Mouse (Mus musculus) heart, embryonic 16.5 days (tissue): ENCODE data around the gene Cux1. TPM values are rescaled to one million over a fixed set of nuclear protein-coding genes. Genes with fewer than 3 reads are reported as not detected.
"Not testable (repeated sequence)": the region's sequence is repeated elsewhere in the genome, so short reads cannot be mapped to it uniquely, and the experiment has no call there.

Experiments used
- ATAC-seq: fragments of 200-750 bp; cut with Nextera tagmentation; replicated peaks from 2 replicates; pipeline ENCODE4 v1.8.0; 2017; ENCODE audit warnings: moderate number of reproducible peaks; ENCODE audit not compliant: insufficient read depth, low FRiP score; ENCODE audit errors: extremely low read depth
- H3K27ac ChIP-seq: fragments of 300-500 bp; sonication (generic); 2 replicates; pipeline ENCODE4 v1.5.1; 2014; ENCODE audit warnings: mild to moderate bottlenecking, low read length, control low read depth, moderate library complexity
- H3K27me3 ChIP-seq: fragments of 300-500 bp; sonication (generic); 2 replicates; pipeline ENCODE4 v1.6.1; 2014; ENCODE audit warnings: low read length, mixed read lengths; ENCODE audit not compliant: control insufficient read depth, insufficient read depth
- H3K36me3 ChIP-seq: fragments of 300-500 bp; sonication (generic); 2 replicates; pipeline ENCODE4 v1.6.1; 2014; ENCODE audit not compliant: control insufficient read depth, insufficient read depth
- H3K4me1 ChIP-seq: fragments of 300-500 bp; sonication (generic); 2 replicates; pipeline ENCODE4 v1.6.1; 2014; ENCODE audit warnings: low read length, mixed read lengths; ENCODE audit not compliant: control insufficient read depth, insufficient read depth
- H3K4me2 ChIP-seq: fragments of 300-500 bp; sonication (generic); 2 replicates; pipeline ENCODE4 v1.6.1; 2014; ENCODE audit warnings: low read depth, mild to moderate bottlenecking, control low read depth, low read length
- H3K4me3 ChIP-seq: fragments of 300-500 bp; sonication (generic); 2 replicates; pipeline ENCODE4 v1.5.1; 2014; ENCODE audit warnings: mild to moderate bottlenecking, control low read depth, low read length
- H3K9ac ChIP-seq: fragments of 300-500 bp; sonication (generic); 2 replicates; pipeline ENCODE4 v1.6.1; 2014; ENCODE audit warnings: low read length, control low read depth
- H3K9me3 ChIP-seq: fragments of 300-500 bp; sonication (generic); replicated peaks from 2 replicates; pipeline ENCODE4 v1.6.1; 2016; ENCODE audit warnings: low read length; ENCODE audit not compliant: control insufficient read depth
- WGBS: fragments of 180-500 bp; shearing (Covaris S2); extraction: QIAGEN DNeasy Blood & Tissue Kit; methylation state at CpG from one replicate; pipeline ENCODE4 v1.1.7; 2014; 5-methylcytosine and 5-hydroxymethylcytosine counted together
- polyA plus RNA-seq: library from polyadenylated mRNA; unstranded; fragments of >200 nt; fragmentation: Nextera tagmentation; extraction: Ambion mirVana; gene quantifications from 2 replicates; pipeline ENCODE4 v1.2.1, GENCODE M21; 2015

Cux1 gene
- polyA plus RNA-seq, 1 experiment from 2014 or later, result 89.0 TPM

DNA sequence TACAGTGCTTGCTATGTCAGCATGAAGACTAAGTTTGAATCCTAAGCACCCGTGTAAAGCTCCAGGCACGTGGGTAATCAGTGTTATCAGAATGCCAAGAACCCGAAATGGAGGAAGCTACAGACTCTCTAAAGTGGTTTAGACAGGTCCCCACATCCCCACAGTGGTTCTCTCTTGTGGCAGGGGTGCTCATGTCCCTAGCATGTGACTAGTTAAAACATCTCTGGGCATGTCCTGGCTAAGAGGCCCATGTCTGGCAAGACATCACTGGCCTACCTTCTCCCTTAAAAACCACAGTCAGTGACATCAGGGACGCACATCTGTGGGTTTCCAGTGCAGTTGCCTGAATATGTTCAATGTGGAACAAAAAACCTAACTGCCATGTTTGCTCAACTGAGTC, 87.5 kb downstream of the Cux1 start:
- WGBS, result 40% methylated on average over 4 of the region's 4 CpGs
- 0 out of 2 replicates have a peak overlapping the region, but pooled peaks have one; percentile 39 for H3K9ac ChIP-seq
- H3K4me3 ChIP-seq, result no peak overlapping the region
- peak overlapping the region; percentile 76 for H3K27ac ChIP-seq
- H3K4me2 ChIP-seq, result no peak overlapping the region
- H3K36me3 ChIP-seq, result 0 out of 2 replicates have a peak, but pooled peaks cover 4% of the 10 kb centered on the region
- no peak for ATAC-seq
- H3K9me3 ChIP-seq, result no peaks in the 10 kb centered on the region
- no peaks in the 10 kb centered on the region for H3K27me3 ChIP-seq
- peaks cover 60% of the 10 kb centered on the region for H3K4me1 ChIP-seq

DNA sequence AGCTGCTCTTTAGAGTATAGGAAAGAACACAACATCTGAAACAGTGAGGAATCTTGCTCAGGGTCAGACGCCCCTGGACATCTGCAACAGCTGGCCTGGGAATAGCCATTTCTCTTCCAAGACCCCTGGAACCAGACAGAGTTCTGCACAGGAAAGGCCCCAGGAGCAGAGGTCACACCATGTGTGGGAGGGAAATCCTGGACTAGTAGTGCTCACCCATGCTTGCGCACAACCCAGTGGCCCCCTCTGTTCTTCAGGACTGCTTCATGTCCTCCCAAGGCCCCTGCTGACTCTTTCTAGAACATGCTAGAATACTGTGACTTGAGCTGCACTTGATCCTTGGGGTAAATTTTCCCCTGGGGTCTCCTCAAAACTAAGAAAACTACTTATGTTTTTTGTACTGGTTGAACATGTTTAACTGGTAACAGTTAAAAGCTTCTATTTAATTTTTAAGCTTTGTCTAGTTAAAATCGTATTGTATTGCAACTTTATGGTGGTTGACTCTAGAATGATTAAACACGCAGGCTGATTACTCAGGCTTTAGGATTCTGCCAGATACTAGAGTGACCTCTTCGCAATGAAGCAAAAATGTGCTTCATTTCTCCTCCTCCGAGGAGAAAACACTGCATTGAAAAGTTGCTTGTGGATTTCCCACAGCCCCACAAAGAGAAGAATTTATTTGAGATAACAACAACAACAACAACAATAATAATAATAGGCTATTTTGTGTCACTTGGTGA, 88.1 kb downstream of the Cux1 start:
- no peaks in the 10 kb centered on the region for H3K27me3 ChIP-seq
- no peak overlapping the region for H3K9ac ChIP-seq
- H3K4me1 ChIP-seq, result peaks cover 63% of the 10 kb centered on the region
- H3K4me2 ChIP-seq, result no peak overlapping the region
- H3K36me3 ChIP-seq, result 0 out of 2 replicates have a peak, but pooled peaks cover 1% of the 10 kb centered on the region
- no peak for ATAC-seq
- 72% methylated on average over 6 of the region's 6 CpGs for WGBS
- H3K27ac ChIP-seq, result no peak overlapping the region; the same call in 1 of the 2 replicates
- H3K9me3 ChIP-seq, result no peaks in the 10 kb centered on the region
- no peak overlapping the region for H3K4me3 ChIP-seq

DNA sequence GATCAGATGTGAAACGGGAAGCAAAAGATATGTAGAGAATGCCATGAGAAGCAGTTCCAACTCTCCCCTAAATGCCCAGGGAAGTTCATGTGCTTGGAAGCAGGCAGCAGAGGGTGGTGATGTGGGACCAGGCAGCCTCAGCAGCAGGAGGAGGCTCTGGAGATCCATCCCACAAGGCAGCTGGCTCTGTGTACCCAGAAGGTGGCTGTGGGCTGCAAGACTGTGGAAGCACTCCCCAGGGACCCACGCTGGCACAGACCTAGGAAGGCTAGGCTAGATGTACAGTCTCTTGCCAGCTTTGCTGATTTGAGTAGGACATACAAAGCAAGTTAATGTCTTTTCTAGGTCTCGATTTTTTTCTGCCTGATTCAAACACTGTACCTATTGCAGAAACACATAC, 91.0 kb downstream of the Cux1 start:
- no peak for ATAC-seq
- no peak overlapping the region for H3K4me3 ChIP-seq
- no peaks in the 10 kb centered on the region for H3K36me3 ChIP-seq
- H3K27me3 ChIP-seq, result no peaks in the 10 kb centered on the region
- no peaks in the 10 kb centered on the region for H3K9me3 ChIP-seq
- WGBS, result 56% methylated on average over 3 of the region's 3 CpGs
- H3K9ac ChIP-seq, result no peak overlapping the region
- H3K27ac ChIP-seq, result peak overlapping the region; percentile 68
- peaks cover 77% of the 10 kb centered on the region for H3K4me1 ChIP-seq
- no peak overlapping the region for H3K4me2 ChIP-seq

DNA sequence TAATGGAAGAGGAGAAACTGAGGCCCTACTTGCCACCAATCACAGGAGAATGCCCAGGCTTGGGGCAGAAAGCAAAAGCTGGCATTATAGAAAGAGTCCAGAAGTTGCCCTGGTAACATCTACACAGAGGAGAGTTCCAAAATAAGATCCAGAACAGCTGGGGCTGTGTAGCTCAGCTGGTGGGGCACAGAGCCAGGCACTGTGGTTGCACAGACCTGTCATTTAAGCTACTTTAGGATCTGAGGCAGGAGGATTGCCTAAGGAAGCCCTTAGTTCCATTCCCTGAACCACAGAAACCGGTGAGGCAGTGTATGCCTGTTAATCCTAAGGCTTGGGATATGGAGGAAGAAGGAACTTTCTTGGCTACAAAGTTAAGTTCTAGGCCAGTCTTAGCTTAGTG, 92.1 kb downstream of the Cux1 start:
- WGBS, result 88% methylated on average over 1 of the region's 1 CpGs

DNA sequence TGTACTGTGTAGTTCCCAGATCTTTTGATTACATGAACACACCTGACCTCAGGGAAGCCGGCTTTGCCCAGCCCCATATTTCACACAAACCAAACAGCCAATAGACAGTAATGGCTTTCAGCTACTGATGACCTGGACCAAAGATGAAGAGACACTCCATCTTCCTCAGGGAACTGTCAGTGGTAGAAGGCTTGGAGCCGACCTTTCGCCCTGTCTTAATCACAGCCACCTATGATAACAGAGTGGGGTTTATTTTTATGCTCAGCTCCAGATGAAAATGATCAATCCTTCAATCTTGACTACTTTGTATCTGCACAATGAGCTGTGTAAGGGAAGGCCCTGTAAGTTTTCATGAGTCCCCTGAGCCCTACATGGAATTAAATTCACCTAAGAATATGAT, 93.2 kb downstream of the Cux1 start:
- 0 out of 2 replicates have a peak, but pooled peaks cover 2% of the 10 kb centered on the region for H3K36me3 ChIP-seq
- H3K9ac ChIP-seq, result no peak overlapping the region
- peak overlapping the region; percentile 88 for H3K27ac ChIP-seq
- no peaks in the 10 kb centered on the region for H3K9me3 ChIP-seq
- 47% methylated on average over 3 of the region's 3 CpGs for WGBS
- H3K4me1 ChIP-seq, result peaks cover 68% of the 10 kb centered on the region
- no peaks in the 10 kb centered on the region for H3K27me3 ChIP-seq
- H3K4me2 ChIP-seq, result no peak overlapping the region
- ATAC-seq, result no peak
- H3K4me3 ChIP-seq, result no peak overlapping the region

More for the DNA sequence above, 92.1 kb downstream of the Cux1 start:
- Histone ChIP-seq H3K9me3 (no peaks in the 10 kb centered on the region), H3K27ac (no peak overlapping the region), H3K36me3 (0 out of 2 replicates have a peak, but pooled peaks cover 2% of the 10 kb centered on the region), H3K4me2 (no peak overlapping the region), H3K9ac (no peak overlapping the region), H3K4me1 (peaks cover 74% of the 10 kb centered on the region), H3K4me3 (no peak overlapping the region), H3K27me3 (no peaks in the 10 kb centered on the region)
- ATAC-seq, result no peak

DNA sequence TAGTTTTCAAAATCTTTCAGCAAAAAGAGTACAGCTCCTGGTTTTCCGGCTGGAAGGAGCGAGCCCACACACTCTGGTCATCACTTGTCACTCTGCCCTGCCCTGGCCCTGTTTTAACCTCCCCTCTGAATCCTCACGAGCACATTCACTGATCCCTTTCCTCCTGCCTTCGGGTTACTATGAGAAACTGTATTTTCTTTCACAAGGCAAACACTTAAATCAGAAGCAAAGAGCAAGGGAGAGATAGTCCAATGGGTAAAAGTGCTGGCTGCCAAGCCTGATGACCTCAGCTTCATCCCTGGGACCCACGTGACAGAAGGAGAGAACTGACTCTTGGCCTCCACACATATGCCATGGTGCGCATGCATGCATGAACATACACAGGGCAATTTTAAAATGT, 94.0 kb downstream of the Cux1 start:
- ATAC-seq, result peak; percentile 80
- H3K4me1 ChIP-seq, result peaks cover 71% of the 10 kb centered on the region
- 0 out of 2 replicates have a peak, but pooled peaks cover 2% of the 10 kb centered on the region for H3K36me3 ChIP-seq
- H3K27ac ChIP-seq, result peak overlapping the region; percentile 88
- no peaks in the 10 kb centered on the region for H3K9me3 ChIP-seq
- H3K4me3 ChIP-seq, result no peak overlapping the region
- WGBS, result 25% methylated on average over 6 of the region's 6 CpGs
- no peaks in the 10 kb centered on the region for H3K27me3 ChIP-seq
- H3K4me2 ChIP-seq, result peak overlapping the region; percentile 33
- peak overlapping the region; percentile 42; the same call in 1 of the 2 replicates for H3K9ac ChIP-seq

DNA sequence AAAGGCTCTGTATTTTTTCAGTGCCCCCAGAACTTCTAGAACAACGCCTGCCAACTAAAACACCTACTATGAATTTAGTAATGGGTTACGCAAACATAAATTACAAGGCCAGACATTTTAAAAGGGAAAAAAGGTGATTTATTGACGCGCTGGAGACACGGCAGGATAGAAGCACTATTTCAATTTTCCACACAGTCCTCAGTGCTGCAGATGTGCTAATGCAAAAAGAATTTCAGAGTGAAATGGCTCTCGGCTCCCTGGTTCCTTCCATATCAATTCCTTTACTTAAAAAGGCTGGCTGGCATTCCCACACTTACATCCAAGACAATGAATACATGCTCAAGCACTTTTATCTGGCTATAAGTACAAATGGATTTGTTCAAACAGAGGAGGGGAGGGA, 94.4 kb downstream of the Cux1 start:
- ATAC-seq, result peak; percentile 26; the same call in 1 of the 2 replicates
- 0 out of 2 replicates have a peak, but pooled peaks cover 2% of the 10 kb centered on the region for H3K36me3 ChIP-seq
- 46% methylated on average over 6 of the region's 6 CpGs for WGBS
- H3K9me3 ChIP-seq, result no peaks in the 10 kb centered on the region
- peak overlapping the region; percentile 33 for H3K4me2 ChIP-seq
- peaks cover 71% of the 10 kb centered on the region for H3K4me1 ChIP-seq
- peak overlapping the region; percentile 88 for H3K27ac ChIP-seq
- H3K9ac ChIP-seq, result peak overlapping the region; percentile 42; the same call in 1 of the 2 replicates
- no peaks in the 10 kb centered on the region for H3K27me3 ChIP-seq
- H3K4me3 ChIP-seq, result no peak overlapping the region

DNA sequence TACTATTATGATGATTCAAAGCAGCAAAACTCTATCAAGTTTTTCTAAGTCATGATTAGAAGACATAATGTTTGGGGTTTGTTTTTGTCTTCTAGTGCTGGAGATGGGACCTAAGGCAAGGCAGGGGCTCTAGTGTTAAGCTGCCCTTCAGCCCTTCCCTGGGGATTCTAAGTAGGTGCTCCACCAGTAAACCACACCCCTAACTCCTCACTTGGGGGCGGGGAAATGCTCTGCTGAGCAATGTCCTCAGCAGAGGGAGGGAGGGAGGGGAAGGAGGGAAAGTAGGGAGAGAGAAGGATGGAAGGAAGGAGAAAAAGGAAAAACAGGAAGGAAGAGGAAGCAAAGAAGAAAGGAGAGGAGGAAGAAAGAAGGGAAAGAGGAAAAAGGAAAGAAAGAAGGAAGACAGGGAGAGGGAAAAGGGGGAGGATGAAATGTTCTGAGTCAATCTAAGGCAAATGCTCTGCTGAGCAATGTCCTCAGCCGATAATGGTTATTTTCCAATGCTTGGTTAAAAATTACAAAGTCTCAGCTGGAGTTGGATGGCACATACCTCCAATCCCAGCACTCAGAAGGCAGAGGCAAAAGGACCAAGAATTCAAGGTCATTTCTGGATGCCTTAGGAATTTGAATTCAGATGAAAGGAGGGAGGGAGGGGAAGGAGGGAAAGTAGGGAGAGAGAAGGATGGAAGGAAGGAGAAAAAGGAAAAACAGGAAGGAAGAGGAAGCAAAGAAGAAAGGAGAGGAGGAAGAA, 96.1 kb downstream of the Cux1 start:
- not testable (repeated sequence) for ATAC-seq, H3K4me3 ChIP-seq, H3K27ac ChIP-seq, H3K9ac ChIP-seq, H3K9me3 ChIP-seq, H3K4me2 ChIP-seq, H3K27me3 ChIP-seq, H3K36me3 ChIP-seq
- WGBS, result 57% methylated on average over 2 of the region's 2 CpGs
- H3K4me1 ChIP-seq, result peaks cover 68% of the 10 kb centered on the region

DNA sequence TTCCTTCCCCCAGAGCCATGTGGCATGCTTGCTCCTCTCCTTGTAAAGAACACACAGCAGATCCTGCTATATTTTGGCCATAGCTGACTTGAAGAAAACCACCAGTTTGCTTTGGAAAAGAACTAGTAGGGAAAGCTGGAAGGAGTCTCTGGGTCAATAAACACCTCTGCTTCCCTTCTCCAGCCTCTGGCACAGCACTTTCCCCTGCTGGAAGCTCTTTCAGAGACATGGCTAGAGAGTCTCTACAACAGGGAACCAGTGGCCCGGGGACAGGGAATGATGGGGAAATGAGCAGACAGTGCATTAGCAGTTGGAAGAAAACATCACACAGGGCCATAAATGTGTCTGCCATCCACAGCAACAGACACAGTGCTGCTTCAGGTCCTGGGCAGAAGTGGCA, 98.0 kb downstream of the Cux1 start:
- peak overlapping the region; percentile 0; the same call in 1 of the 2 replicates for H3K27ac ChIP-seq

More for the DNA sequence above, 98.0 kb downstream of the Cux1 start:
- no peaks in the 10 kb centered on the region for H3K27me3 ChIP-seq
- H3K4me2 ChIP-seq, result no peak overlapping the region
- H3K9me3 ChIP-seq, result no peaks in the 10 kb centered on the region
- H3K36me3 ChIP-seq, result 0 out of 2 replicates have a peak, but pooled peaks cover 2% of the 10 kb centered on the region
- ATAC-seq, result no peak
- WGBS, result 59% methylated on average over 1 of the region's 1 CpGs
- no peak overlapping the region for H3K4me3 ChIP-seq
- H3K4me1 ChIP-seq, result peaks cover 69% of the 10 kb centered on the region
- no peak overlapping the region for H3K9ac ChIP-seq
